Mouse (Mus musculus) embryonic fibroblast, embryonic 13.5 days (primary cell): ENCODE results near the gene Coq9.

Experiments
- CTCF ChIP-seq: IDR thresholded peaks from 2 replicates; pipeline ENCODE4 v1.5.1; 2011; ENCODE audit warnings: mild to moderate bottlenecking, control low read depth, low read length, moderate library complexity, borderline replicate concordance; ENCODE audit not compliant: insufficient read depth
- POLR2A ChIP-seq: IDR thresholded peaks from 2 replicates; pipeline ENCODE4 v1.6.1; 2011; ENCODE audit warnings: low read depth, mild to moderate bottlenecking, control low read depth, low read length, moderate library complexity

DNA sequence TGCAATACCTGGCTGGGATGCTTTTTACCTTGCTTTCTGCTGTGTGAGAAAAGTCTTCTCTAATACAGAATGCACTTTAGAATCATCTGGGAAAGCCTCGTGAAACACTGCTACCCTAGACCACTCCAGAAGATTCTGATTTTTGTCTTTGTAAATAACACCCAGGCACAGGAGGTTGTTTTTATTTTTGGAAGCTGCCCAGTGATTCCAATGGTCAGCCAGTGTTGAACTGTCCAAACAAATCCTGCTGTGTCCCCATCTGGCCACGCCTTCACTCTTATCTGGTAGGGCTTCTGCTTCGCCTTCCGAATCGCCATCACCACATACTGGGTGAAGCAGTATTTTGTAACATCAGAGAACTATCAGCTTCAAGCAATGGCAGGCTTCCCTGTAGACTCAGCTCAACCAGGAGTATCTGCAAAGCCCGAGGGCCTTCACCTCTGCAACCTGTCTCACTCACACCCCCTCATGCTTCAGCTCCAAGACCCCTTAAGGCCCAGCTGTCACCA is 18.4 kb upstream of the Coq9 start:
- TF ChIP-seq POLR2A (no peak), CTCF (no peak)
